Mouse (Mus musculus) kidney, adult 8-10 months (tissue): ENCODE data around the gene Cep57l1.
"Not testable (repeated sequence)": the region's sequence is repeated elsewhere in the genome, so short reads cannot be mapped to it uniquely, and the experiment has no call there.

Experiments used
- DNase-seq, 2 experiments: peaks; one replicate each; pipeline ENCODE4 v3.0.0; 2022

Cep57l1 gene

DNA sequence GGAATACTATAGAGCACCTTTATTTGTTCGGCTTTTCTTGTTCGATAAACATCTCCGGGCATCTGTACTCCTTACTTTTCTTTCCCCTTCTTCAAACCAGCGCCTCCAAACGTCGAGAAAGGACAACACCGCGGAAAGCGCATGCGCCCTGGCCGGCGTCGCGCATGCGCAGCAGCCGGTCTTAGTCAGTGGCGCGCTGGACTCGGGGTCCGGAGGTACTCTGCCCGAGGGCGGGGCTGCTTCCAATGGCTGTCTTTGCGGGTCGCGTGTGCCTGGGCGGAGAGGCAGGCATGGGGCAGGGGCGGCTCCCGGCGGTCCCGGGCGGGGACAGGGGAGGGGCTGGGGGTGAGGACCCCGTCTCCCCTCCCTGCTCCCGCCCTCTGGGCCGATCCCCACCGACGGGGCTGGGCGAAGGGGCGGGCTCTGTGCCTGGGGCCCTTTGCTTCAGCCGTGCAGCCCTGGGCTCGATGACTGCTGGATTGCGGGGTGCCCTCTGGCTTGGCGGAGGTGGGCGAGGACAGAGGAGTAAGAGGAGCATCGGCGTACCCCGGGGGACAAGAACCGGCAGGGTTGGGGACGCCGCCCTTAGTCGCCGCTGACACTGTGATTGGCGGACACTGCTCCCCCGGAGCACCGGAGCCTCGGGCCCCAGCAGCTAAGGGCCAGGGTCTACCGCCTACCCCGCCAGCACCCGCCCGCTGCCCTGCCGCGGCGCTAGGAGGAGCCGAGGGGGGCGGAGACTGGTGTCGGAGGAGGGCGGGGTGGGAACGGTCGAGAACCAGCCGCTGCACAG, at the start of gene Cep57l1, which contains the start of gene Sesn1:
Gene Cep57l1, minus strand, starts transcription at position 101 of the 793 bp plus-strand sequence.
Gene Sesn1, plus strand, starts transcription at position 165 of the 793 bp plus-strand sequence.
- peak; percentile 92 to 93 for DNase-seq

DNA sequence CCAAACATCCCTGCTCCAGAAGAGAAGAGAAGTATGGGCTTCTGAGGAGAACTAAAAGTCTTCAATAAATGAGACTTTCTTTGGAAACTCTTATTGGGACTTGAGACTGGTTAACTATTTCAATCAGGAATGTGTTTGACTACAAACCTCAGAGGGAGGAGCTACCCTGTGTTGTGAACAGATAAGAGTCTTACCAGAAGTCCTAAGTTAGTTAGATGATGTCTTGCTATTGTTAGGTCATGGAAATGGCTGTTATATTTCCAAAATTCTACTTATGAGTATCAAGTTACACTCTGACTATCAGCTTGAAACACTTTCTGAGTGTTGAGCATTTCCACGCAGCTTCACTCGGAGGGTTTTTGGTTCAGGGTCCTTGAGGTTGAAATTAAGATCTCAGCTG, 39.0 kb upstream of the Cep57l1 start:
- DNase-seq = no peak

DNA sequence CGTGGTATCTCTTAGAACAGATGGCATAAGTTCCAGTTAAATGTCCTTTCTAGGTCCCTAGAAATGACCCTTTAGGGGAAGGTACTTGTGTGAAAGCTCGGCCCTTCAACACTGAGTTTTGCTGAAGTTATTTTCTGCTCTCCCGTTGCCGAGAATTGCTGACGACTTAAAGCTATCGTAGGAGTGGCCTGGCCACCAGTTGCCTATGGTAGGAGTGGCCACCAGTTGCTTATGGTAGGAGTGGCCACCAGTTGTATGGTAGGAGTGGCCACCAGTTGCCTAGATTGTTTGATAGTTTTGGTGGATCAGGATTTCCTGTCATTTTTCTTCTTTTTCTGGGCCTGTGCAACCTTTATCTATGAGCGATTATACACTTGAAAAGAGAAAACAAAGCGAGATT, 38.1 kb upstream of the Cep57l1 start:
- no peak for DNase-seq

DNA sequence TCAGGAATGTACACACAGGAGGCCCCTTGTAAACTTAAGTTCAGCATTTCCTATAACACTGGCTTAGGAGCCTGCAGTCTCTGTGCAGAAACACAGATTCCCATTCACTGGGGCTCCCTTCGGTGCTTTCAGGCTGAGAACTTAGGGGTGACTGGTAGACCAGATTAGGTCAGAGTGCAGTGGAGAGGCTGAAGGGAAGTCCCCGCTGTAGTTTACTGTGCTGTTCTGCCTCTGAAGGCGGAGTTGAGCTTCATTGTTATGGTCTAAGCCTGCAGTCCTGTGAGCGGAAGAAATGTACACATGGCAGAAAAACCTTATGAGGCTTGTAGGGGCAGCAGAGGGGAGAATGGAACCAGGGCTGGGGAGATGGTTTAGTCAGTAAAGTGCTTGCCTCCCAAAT, 29.2 kb upstream of the Cep57l1 start:
- no peak for DNase-seq

DNA sequence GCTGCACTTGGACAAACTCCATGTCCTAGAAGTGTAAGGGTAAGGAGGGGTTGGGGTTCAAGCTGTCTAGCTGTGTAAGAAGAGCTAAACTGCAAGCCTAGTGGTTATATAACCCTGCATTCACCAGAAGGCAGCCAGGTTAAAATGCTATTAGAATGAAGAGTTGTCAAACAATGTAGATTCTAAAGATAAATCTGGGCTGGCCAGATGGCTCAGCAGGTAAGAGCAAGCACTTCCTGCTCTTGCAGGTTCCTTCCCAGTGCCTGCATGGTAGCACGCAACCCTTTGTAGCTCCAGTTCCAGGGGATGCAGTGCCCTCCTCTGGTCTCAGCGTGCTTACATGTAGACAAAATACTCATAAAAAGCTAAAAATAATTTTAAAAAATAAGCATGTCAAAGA, 24.5 kb upstream of the Cep57l1 start:
- DNase-seq = no peak

DNA sequence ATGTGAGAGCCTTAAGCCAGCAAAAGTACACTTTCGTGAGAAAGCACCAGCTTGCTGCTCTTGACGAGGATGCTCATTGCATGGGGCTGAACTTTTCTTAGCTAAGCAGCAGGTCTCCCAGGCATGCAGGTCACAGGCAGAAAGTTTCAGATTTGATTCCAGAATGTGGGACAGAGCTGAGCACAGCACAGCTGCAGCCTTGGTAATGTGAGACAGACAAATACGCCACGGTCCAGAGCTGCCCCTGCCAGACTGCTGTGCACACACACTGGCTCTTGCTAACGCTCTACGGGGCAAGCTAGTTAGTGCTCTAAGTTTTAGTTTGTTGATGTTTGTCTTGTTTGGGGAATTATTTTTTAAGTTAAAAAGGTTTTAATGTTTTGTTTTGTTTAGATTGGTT, 22.5 kb upstream of the Cep57l1 start:
- DNase-seq = no peak

DNA sequence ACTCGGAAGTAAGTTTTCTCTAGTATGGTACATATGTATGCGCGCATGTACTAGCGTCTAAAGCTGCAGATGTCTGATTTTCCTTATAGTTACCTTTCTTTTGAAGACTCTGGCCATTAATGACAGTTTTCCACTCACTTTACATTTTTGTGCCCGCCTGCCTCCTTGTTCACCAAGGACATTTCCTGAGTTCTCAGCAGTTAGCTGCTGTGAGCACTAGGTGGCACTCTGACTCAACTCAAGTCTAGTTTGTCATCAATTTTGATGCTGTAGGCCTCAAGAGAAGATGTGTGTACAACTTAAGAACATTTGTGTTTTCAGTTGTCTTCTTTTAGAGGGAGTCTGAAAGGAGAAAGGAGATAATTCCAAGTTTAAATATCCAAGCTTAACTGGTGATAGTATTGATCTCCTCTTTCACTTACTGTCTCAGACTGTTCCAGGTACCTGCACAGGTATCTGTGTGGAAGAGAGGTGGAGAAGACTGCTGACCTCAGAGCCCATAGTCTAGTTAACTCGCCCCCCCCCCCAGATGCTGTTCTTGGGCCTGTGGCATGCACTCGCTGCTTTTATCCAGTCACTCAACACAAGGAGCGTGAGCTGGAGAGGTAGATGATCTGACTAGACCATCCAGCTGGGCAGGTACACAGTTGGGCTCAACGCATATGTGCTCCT, 21.3 kb upstream of the Cep57l1 start:
- DNase-seq = peak; percentile 62 to 74

DNA sequence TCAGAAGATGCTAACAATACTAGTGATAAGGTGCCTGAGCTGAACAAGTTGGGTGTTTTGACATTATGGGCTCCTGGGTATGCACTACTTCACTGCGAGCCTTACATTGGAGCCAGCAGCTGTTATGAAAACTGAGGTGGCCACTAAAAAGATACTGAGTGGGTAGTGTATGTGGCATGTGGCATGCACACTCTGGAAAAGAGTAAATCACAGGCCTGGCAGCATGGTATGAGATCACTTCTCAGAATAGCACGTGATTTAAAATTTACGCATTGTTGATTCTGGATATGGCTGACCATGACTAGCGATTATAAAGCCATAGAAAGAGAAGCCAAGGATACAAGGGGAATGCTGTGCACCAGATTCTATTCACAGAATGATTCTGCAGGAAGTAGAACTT, 20.8 kb upstream of the Cep57l1 start:
- no peak for DNase-seq

DNA sequence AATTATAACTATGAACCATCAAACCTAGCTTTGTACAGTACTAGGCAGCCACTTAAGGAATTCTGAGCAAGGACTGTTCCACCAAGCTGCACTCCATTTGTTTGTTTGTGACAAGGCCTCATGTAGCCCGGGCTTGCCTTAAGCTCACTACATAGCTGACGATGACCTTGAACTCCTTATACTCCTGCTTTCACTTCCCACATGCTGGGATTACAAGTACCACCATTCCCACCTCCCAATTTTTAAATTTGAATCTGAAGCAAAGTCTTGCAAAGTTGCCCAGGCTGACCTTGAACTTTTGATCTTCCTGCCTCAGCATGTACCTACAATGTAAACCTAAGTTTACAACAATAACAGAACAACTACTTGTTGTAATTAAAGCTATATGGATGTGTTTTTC, 20.3 kb upstream of the Cep57l1 start:
- no peak for DNase-seq

DNA sequence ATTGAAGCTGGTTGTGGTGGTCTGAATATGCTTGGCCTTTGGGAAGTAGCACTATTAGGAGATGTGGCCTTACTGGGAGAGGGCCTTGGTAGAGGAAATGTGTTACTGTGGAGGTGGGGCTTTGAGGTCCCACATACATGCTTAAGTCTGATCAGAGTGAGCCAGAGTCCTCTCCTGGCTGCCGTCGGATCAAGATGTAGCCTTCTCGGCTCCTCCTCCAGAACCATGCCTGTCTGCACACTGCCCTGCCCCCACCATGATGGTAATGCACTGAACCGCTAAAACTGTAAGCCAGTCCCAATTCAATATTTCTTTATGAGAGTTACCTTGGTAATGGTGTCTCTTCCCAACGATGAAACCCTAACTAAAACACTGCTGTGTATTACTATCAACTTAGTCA, 19.5 kb upstream of the Cep57l1 start:
- no peak for DNase-seq

DNA sequence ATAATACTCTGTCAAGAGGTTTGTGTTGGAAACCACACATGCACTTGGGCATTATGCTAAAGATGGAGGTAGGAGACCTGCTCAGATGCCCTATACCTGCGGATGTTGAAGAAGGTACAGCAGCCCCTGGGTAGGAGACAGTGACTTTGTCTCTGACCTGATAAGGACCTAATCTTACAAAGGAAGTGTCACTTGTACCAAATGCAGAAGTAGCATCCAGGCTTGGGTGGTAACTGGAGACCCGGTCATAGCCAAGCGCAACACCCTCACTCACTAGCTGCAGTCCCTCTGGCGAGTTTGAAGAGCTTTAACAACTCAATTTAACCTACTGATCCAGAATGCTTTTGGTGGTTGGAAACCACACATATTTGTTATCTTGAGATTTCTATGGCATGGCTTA, 18.1 kb upstream of the Cep57l1 start:
- DNase-seq = no peak

DNA sequence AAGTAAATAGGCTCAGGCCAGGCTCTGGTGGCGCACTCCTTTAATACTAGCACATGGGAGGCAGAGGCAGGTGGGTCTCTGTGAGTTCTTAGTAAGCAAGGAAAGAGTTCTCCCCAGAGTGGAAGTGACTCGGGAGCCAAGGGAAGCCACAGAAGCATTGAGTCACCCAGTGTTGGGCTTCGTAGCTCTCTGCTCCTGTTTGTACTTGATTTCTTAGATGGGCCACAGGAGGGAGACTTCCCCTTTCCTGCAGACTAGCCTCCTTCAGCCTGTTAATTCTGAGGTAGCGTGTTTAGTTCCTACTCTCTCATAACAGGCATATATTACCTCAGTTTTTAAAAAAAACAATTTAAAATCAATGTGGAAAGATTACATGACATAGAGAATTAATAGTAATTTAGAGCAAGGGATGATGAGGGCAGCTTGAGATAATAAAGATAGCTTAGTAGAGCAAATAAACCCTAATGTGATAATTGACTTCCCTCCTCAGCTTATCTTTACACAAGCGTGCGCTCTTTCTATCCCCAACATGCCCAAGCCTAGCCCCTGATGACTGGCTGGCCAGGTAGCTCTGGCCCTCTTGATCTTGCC, 16.9 kb upstream of the Cep57l1 start:
- no peak for DNase-seq

DNA sequence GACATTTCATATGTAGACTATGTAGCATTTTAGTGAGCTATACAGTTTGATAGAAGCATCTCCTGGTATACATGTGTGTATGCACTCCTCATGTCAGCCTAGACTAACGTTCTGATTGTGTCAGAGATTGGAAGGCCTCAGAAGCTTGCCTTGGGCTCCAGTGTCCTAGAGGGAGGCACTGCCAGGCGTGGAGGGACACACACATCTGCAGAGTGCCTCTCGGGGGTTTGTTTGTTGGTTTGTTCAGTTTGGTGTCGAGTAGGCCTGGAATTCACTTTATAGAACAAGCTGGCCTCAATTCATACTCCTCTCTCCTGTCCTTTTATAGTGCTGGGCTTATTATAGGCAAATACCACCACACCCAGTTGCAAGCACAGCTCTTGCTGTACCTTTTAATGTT, 16.3 kb upstream of the Cep57l1 start:
- no peak for DNase-seq

DNA sequence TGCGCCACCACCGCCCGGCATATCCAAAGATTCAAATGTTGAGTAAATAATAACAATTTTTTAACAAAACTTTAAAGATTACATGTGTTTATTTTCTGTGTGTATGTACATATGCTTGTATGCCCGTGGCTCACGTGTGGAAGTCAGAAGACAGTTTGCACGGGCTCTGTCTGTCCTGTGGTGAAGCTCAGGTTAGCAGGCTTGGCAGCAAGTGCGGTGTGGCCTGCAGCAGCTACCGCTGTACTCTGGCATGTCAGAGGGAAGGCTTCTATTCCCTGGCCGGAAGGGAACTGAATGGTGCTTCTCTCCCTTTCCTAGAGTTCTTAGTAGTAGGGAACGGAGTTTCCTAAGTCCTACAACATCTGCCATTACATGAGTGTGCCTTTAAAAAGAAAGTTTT, 15.4 kb upstream of the Cep57l1 start:
- no peak for DNase-seq

DNA sequence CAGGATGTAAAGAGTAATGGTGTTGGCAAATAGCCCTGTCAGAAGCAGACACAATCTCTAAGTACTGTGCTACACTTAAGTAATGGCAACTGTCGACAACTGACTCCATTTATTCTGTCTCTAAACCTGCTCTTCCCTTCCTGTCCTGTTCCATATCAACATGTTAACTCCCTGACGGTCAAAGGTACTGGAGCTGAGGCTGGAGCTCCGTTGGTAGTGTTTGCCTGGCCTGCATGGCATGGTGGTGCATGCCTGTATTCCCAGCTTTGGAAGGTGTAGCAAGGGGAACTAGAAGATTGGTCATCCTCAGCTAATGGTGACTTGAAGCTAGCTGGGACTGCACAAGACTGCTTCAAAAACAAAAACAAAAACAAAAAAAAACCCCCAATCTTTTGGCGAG, 14.2 kb upstream of the Cep57l1 start:
- DNase-seq = no peak

DNA sequence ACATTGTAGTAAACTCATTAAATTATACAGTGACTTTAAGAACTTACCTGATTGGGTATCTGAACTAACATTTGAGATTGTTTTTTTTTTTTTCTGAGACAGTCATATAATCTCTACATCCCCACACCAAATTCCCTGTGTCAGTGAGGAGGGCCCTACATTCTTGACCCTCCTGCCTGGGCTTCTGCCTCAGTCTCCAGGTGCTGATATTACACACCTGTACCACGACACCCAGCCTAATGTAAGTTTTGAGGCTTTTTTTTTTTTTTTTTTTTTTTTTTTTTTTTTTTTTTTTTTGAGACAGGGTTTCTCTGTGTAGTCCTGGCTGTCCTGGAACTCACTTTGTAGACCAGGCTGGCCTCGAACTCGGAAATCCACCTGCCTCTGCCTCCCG, 13.6 kb upstream of the Cep57l1 start:
- DNase-seq = not testable (repeated sequence)

DNA sequence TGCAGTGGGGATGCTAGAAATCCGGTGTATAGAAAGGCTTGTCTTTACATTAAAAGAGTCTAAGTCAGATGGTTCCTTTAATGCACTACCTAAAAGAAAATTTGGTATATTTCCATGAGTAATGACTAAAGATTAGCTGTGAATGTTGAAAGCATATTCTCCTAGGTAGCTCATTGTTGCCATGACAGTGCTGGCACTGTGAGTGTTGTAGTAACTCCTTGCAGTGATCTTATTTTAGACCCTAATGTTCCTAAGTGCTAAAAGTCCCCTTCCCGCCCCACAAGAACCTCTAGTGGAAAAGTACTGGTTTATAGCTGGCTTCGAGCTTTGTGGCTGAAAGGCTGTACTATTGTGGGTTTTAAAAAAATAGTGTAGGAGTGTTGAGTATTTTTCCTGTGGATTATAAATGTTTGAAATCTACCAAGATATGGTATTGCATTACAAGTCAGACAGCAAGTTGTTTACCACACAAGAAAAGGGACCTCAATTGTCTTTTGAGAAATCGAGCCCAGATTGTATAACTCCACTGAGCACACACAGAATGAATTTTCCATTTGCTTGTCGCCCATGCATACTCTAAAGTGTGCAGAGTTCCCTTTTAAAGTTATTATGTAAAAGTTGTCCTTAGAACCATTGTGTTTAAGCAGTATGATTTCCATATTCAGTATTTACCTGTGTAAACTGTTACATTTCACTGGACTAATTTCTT, 13.1 kb upstream of the Cep57l1 start:
- DNase-seq = no peak

DNA sequence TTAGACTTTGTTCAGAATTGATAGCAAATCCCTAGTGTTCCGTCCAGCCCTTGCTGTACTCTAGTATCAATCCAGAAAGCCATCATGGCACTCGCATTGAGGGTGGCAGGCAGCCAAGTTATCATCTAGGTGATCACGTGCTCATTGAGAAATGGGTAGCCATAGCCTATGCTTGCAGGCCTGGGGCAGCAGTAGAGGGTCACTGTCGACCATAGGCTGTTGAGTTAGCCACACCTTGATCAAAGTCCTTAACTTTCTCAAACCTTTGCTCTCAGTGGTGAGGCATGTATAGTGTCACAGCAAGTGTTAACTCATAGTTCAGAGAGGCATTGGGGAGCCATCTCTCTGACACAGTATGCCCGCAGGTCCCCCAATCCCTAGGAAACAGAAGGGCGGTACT, 11.5 kb upstream of the Cep57l1 start:
- DNase-seq = no peak

DNA sequence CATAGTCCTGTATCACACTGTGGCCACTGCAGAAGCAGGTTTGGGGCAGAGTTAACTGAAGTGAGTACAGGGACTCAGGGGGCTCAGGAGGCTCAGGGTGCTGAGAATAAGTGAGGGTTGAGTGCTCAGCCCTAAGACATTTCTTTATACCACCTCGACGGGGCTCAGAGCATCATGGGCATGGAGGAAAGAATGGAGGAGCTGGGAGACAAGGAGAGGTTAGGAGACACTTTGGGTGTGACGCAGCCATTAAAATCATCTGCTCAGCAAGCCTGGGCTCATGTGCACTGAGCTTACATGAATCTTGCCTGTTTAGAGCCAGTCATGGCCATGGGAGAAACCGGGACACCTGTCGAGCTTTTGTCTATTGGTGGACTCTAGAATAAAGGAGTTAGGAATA, 10.7 kb upstream of the Cep57l1 start:
- no peak for DNase-seq

DNA sequence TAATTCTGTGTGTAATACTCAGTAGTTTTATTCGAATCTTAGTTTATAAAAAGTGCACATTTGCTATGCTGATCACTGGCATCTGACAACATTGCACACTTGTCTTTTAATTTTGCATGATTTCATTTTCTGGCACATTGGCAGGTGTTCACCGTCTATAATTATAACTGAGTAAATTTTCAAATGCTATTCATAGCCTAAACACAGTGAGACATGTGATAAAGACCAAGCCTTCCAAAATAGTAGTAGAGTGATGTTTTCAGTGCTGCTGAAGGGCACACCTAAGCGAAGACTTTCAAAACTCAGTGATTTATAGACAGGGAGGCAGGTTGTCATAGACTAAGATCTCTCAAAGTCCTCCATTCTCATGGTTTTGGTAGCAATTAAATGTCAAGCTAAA, 9.6 kb upstream of the Cep57l1 start:
- DNase-seq = no peak

DNA sequence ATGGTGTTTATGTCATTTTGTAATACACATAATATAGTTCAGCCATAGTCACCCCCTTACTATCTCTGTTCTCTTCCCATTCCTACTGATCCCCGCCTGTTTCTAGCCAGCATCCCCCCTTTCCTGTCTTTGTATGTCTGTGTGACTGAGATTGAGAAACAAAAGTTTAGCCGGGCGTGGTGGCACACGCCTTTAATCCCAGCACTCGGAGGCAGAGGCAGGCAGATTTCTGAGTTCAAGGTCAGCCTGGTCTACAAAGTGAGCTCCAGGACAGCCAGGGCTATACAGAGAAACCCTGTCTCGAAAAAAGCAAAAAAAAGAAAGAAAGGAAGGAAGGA, 9.0 kb upstream of the Cep57l1 start:
- not testable (repeated sequence) for DNase-seq

DNA sequence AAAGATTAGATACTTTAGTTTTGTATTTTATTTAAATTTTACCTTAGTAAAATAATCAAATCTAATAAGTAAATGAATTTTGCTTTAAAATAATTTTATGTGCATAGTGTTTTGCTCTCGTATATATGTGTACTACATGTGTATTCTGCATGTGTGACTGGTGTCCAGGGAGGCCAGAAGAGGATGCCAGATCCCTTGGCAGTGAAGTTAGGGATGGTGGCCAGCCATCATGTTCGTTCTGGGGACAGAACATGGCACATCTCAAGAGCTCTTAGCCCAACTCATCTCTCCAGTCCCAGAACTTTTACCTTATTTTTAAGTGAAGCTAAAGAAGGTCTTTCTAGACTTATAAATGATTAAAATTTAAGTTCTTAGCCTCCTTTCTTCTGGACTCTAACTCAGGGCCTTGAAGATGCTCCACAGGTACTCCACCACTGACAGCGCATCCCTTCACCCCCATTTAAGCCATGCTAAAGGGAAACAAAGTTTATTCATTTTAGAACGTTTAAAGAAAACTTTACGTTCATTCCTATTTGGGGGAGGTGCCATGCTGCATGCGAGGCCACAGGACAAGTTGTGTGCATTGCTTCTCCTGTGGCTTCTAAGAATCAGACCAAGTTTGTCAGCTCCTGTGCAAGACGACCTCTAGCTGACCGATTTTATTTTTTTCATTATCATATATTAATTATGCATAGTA, 8.5 kb upstream of the Cep57l1 start:
- no peak for DNase-seq

DNA sequence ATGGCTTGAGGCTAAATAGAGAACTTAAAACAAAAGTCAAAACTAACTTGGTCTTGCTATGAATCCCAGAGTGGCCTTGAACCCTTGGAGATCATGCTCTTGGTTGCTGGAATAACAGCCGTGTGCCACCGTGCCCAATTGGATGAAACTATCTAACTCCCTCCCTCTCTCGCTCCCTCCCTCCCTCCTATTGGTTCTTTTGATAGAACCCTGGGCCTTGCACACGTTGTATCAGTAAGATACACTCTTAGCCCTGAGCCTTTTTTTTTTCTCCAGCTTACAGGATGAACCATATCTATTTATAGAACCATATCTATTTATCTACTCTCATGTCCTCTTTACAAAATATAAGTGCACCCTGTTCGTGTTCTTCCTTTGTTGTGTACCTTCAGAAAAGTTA, 6.8 kb upstream of the Cep57l1 start:
- no peak for DNase-seq
